Mouse (Mus musculus) kidney, embryonic 16.5 days (tissue): ENCODE measurements at regions not wholly inside any gene's neighbourhood (a gene's known extent, or its start where the extent isn't known, plus 50 kb on each side); places are given as distances from the start of the nearest gene placed in this dataset.
"Not testable (repeated sequence)": the region's sequence is repeated elsewhere in the genome, so short reads cannot be mapped to it uniquely, and the experiment has no call there.

ENCODE experiments used
- ATAC-seq: fragments of 200-750 bp; cut with Nextera tagmentation; 2 replicates; pipeline ENCODE4 v1.8.0; 2017; ENCODE audit warnings: moderate TSS enrichment; ENCODE audit not compliant: low FRiP score, low TSS enrichment
- H3K27ac ChIP-seq: fragments of 300-500 bp; sonication (generic); 2 replicates; pipeline ENCODE4 v1.5.1; 2014; ENCODE audit warnings: low read length
- H3K27me3 ChIP-seq: fragments of 300-500 bp; sonication (generic); 2 replicates; pipeline ENCODE4 v1.6.1; 2014; ENCODE audit warnings: low read length, control low read depth, mixed read lengths; ENCODE audit not compliant: insufficient read depth
- H3K36me3 ChIP-seq: fragments of 300-500 bp; sonication (generic); 2 replicates; pipeline ENCODE4 v1.6.1; 2014; ENCODE audit warnings: low read length, control low read depth, mixed read lengths; ENCODE audit not compliant: insufficient read depth
- H3K4me1 ChIP-seq: fragments of 300-500 bp; sonication (generic); 2 replicates; pipeline ENCODE4 v1.6.1; 2014; ENCODE audit warnings: low read length, control low read depth, mixed read lengths; ENCODE audit not compliant: insufficient read depth
- H3K4me2 ChIP-seq: fragments of 300-500 bp; sonication (generic); replicated peaks from 2 replicates; pipeline ENCODE4 v1.6.1; 2014; ENCODE audit warnings: low read depth, low read length
- H3K4me3 ChIP-seq: fragments of 300-500 bp; sonication (generic); 2 replicates; pipeline ENCODE4 v1.5.1; 2014; ENCODE audit warnings: mild to moderate bottlenecking, low read length
- H3K9ac ChIP-seq: fragments of 300-500 bp; sonication (generic); replicated peaks from 2 replicates; pipeline ENCODE4 v1.6.1; 2014; ENCODE audit warnings: low read length
- H3K9me3 ChIP-seq: fragments of 300-500 bp; sonication (generic); 2 replicates; pipeline ENCODE4 v1.6.1; 2016; ENCODE audit warnings: low read length, control low read depth
- WGBS: fragments of 180-500 bp; shearing (Covaris S2); extraction: QIAGEN DNeasy Blood & Tissue Kit; methylation state at CpG from one replicate; pipeline ENCODE4 v1.1.7; 2014; 5-methylcytosine and 5-hydroxymethylcytosine counted together

DNA sequence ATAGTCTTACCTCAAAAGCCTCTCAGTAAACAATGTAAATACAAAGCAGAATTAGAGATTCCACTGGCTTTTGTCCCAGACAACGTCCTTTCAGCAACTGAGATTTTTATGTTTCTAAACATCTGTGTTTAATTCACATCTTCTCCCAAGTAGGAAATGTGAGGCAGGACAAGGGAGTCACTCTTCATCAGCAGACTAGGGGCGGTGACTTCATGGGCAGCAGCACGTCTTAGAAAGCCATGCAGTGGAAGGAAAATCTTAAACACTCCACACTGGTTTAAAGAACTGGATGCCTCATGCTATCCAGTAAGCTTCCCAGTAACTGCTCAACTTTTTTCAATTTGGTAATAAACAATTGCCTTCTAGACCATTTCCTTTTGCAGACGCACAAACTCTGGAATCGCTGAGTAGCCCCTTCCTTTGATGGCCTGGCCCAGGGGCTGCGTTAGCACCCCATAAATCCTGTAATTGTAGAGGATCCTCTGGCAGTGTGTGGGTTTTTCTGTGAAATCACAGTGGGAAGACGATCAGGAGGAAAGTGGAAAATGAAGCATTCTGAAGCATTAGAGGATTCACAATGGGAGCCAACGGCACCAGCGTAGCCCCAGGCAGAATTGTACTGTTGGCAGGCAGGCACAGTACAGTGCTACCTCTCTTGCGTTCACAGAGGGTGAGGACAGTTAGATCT lies 1096.4 kb downstream of the A830018L16Rik start:
- WGBS: 37% methylated on average over 10 of the region's 10 CpGs
- H3K4me3 ChIP-seq: no peak overlapping the region
- H3K4me2 ChIP-seq: no peak overlapping the region; the same call in 1 of the 2 replicates
- ATAC-seq: no peak
- no peaks in the 10 kb centered on the region for H3K27me3 ChIP-seq
- no peaks in the 10 kb centered on the region for H3K4me1 ChIP-seq
- no peak overlapping the region for H3K27ac ChIP-seq
- H3K36me3 ChIP-seq: no peaks in the 10 kb centered on the region
- no peak overlapping the region for H3K9ac ChIP-seq
- no peaks in the 10 kb centered on the region for H3K9me3 ChIP-seq

DNA sequence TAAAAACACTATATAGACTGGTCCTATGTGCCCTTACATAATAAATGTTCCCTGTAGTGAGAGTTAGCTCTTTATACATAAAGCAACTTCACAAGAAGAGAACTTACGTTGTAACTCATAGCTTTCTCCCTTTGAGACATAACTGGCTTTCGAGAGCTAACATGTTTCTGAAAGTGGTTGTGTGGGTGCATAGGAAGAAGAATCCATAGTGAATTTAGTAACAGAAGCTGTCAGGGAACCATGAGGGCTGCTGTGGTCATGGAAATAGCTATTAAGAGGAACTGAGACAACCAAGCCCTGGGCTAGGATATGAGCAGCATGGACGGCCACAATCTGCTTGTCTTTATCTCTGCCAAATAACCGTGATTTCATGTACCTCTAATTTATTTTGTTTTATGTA lies 1105.7 kb downstream of the A830018L16Rik start:
- Histone ChIP-seq H3K36me3 (no peaks in the 10 kb centered on the region), H3K4me2 (no peak overlapping the region), H3K9me3 (no peaks in the 10 kb centered on the region), H3K27me3 (no peaks in the 10 kb centered on the region), H3K27ac (no peak overlapping the region), H3K4me1 (no peaks in the 10 kb centered on the region), H3K9ac (no peak overlapping the region), H3K4me3 (no peak overlapping the region)
- ATAC-seq: no peak
- 80% methylated on average over 4 of the region's 4 CpGs for WGBS

DNA sequence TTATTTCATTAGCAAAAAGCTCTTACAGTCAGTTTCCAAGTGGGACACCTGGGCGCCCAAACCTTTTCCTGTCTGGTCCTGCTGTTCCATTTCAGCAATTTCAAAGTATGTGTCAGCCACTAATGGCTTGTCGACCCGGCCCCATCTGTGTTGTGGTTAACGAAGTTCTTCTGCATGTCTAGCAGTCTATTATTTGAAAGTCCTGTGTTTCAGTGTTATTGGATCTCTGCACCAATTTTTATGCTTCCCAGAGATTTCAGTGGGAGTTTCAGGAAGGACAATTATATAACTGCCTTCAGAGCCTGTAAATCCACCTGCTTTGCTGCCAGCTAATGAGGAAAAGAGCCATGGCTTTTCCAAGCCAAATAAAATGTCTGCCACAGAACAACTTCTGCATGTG lies 1142.0 kb downstream of the A830018L16Rik start:
- Histone ChIP-seq H3K27ac (no peak overlapping the region), H3K9ac (no peak overlapping the region), H3K27me3 (no peaks in the 10 kb centered on the region), H3K9me3 (no peaks in the 10 kb centered on the region), H3K4me1 (no peaks in the 10 kb centered on the region), H3K36me3 (no peaks in the 10 kb centered on the region), H3K4me2 (no peak overlapping the region), H3K4me3 (no peak overlapping the region)
- ATAC-seq: no peak
- 44% methylated on average over 4 of the region's 4 CpGs for whole genome bisulfite sequencing

DNA sequence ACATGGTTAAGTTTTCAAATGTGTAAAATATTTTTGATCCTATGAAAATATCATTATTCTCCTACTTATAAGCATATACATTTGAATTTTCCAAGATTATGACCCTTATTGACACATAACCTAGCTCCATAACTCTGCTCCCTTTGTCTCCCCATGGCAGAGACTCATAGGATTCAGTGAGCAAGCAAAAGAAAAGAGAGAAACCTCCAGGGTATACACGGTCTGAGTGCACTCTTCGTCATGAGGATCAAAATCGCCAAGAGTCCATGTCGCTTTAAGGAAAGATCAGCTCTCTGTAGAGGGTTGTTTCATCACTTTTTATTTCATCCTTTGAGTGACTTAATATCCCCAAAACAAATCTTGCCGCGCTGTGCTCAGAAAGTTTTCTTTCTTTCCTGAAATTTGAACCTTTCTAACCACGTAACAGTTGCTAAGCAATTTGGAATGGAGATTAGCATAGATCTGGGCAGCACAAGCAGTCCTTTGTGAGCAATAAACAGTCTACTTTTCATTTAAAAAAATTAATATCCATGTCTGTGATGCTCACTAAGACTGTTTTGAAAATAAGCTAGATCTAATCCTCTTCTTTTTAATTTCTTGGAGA lies 1158.0 kb downstream of the A830018L16Rik start:
- Histone ChIP-seq H3K4me1 (peaks cover under 1% of the 10 kb centered on the region; the same call in 1 of the 2 replicates), H3K27me3 (no peaks in the 10 kb centered on the region), H3K4me2 (no peak overlapping the region), H3K9ac (no peak overlapping the region), H3K36me3 (no peaks in the 10 kb centered on the region), H3K27ac (no peak overlapping the region), H3K9me3 (no peaks in the 10 kb centered on the region), H3K4me3 (no peak overlapping the region)
- ATAC-seq: no peak
- 59% methylated on average over 7 of the region's 7 CpGs for WGBS

DNA sequence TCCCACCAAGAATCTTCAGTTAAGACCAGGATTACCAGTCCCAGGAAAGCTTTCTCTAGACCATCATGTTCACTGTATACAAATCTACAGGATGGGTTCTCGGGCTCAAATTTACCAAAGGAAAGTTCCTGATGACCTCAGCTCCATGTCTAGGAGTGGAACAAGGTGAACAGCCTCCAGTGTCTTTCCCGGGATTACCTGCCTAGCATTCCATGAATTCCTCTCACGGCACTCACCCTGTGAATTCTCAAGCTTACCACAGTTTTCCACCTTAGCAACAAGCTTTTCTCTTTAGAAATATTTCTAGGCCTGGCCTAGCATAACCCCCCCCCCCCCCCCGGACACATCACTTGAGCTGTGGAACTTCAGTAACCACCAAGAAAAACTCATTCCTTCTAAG lies 1158.9 kb downstream of the A830018L16Rik start:
- Histone ChIP-seq H3K27ac (no peak overlapping the region), H3K4me1 (peaks cover 4% of the 10 kb centered on the region; the same call in 1 of the 2 replicates), H3K9me3 (no peaks in the 10 kb centered on the region), H3K4me2 (no peak overlapping the region), H3K36me3 (no peaks in the 10 kb centered on the region), H3K27me3 (no peaks in the 10 kb centered on the region), H3K9ac (no peak overlapping the region), H3K4me3 (no peak overlapping the region)
- WGBS: 81% methylated on average over 4 of the region's 4 CpGs
- no peak for ATAC-seq

DNA sequence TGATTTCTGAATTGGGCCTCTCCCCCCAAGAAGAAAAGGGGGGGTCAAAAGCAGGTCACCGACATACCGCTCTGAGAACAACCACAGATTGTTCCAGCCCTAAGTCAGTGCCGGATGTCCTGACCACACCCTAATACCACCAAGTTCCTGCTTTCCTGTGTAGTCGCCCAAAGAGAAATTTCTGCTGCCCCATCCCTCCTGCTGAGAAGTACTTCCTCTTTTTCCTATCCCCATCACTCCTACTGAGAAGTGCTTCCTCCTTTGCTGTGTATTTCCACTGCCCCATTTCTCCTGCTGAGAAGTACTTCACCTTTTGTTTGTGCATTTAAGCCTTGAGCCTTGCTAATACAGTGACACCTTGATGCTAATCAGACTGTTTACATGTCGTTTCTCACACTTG lies 1160.4 kb downstream of the A830018L16Rik start:
- Histone ChIP-seq H3K4me1 (peaks cover 4% of the 10 kb centered on the region; the same call in 1 of the 2 replicates), H3K4me3 (no peak overlapping the region), H3K9ac (no peak overlapping the region), H3K27me3 (no peaks in the 10 kb centered on the region), H3K4me2 (no peak overlapping the region), H3K9me3 (no peaks in the 10 kb centered on the region), H3K36me3 (no peaks in the 10 kb centered on the region), H3K27ac (no peak overlapping the region)
- 86% methylated on average over 5 of the region's 5 CpGs for WGBS
- ATAC-seq: no peak

DNA sequence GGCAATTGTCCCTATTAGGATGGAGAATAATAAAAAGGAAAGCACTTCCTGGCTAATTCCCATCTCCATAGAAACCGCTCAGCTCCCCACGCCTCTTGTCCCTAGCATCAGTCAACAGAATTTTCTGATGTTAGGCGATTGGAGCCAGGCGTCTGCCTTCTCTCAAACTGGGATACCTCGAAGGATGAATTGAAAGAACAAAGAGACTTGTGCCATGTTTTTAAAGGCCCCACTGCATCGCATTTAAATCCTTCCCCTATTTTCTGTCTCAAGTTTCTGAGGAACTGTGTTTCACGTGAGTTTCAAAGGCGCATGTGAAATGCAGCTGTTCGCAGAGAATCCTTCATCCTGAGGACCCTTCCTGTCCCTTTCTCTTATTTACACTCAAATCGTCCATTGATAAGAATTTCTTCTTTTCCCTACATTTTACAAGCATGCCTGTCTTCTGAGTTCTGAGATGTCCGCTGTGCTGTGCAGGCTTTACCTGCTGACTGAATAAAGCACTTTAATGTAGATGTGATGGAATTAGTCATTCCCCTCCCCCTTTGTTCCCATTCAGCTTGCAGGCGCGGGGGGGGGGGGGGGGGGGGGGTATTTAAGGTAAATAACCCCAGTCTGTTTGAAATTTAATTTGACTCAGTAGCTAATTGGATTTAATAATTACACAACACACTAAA lies 1163.3 kb downstream of the A830018L16Rik start:
- Histone ChIP-seq H3K4me2 (no peak overlapping the region; the same call in 1 of the 2 replicates), H3K4me1 (peaks cover 4% of the 10 kb centered on the region; the same call in 1 of the 2 replicates), H3K27ac (no peak overlapping the region), H3K4me3 (no peak overlapping the region), H3K9ac (no peak overlapping the region; the same call in 1 of the 2 replicates), H3K36me3 (no peaks in the 10 kb centered on the region), H3K27me3 (no peaks in the 10 kb centered on the region), H3K9me3 (no peaks in the 10 kb centered on the region)
- 12% methylated on average over 11 of the region's 13 CpGs for WGBS
- no peak for ATAC-seq

DNA sequence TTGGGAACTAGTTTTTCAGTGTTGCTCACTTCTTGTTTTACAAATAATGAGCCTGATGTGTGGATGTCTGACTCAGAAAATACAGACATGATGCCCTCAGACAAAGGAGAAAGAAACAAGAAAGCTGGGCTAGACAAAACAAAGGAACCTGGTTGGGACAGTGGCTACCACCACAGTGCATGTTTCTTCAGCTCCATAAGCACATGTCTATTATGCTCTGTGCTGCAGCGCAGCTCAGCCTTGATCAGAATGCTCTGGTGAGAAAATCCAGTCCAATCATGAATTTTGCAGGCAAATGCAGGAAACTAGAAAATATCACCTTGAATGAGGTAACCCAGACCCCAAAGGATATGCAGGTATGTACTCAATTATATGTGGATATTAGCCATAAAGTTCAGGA lies 1164.1 kb downstream of the A830018L16Rik start:
- peaks cover 4% of the 10 kb centered on the region; the same call in 1 of the 2 replicates for H3K4me1 ChIP-seq
- no peak overlapping the region for H3K4me3 ChIP-seq

DNA sequence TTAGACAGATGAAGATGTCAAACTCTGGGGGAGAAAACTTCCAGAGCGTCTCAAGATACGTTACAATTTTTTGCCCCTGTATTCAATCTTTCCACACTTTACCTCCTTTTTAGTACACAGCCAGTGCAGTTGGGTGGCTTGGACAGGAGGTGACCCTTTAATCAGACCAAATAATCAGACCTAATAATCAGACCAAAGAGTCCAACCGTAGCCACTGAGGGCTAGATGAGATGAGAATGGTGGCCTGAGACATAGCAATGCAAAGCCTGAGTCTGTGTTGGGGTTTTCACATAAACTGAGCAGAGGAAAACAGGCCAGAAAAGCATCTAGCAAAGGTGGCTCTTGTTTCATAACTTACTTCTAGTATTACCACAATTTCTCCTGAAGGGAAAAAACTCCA lies 1169.1 kb downstream of the A830018L16Rik start:
- H3K36me3 ChIP-seq: no peaks in the 10 kb centered on the region
- H3K27me3 ChIP-seq: no peaks in the 10 kb centered on the region
- no peak overlapping the region for H3K4me3 ChIP-seq
- 36% methylated on average over 3 of the region's 3 CpGs for WGBS
- no peak overlapping the region for H3K9ac ChIP-seq
- no peaks in the 10 kb centered on the region for H3K4me1 ChIP-seq
- H3K4me2 ChIP-seq: no peak overlapping the region
- H3K27ac ChIP-seq: no peak overlapping the region
- peak; percentile 39; the same call in 1 of the 2 replicates for ATAC-seq
- H3K9me3 ChIP-seq: no peaks in the 10 kb centered on the region

More for the DNA sequence above, 1164.1 kb downstream of the A830018L16Rik start:
- no peak for ATAC-seq
- H3K9ac ChIP-seq: no peak overlapping the region
- WGBS: 97% methylated on average over 1 of the region's 1 CpGs
- H3K27ac ChIP-seq: no peak overlapping the region
- H3K4me2 ChIP-seq: no peak overlapping the region
- H3K27me3 ChIP-seq: no peaks in the 10 kb centered on the region
- H3K36me3 ChIP-seq: no peaks in the 10 kb centered on the region
- H3K9me3 ChIP-seq: no peaks in the 10 kb centered on the region

DNA sequence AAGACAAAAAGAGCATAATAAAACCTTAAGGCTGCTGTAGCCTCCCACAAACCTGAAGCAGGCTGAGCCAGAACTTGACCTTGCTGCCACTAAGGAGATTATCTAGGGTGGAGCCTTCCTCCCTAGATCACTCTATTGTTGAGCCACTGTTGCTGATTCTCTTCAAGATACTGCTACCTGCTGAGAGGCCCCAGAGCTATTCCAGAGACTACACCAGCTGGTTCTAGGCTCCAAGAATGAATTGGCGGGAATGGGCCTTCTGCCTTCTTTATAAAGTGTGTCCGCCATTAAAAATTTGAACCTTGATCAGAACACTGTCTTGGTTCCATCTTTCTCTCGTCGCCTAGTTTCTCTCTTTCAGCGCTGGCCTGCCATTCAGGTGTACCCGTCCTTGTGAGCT lies 1173.1 kb downstream of the A830018L16Rik start:
- not testable (repeated sequence) for H3K27ac ChIP-seq, H3K4me1 ChIP-seq, H3K9ac ChIP-seq, H3K4me2 ChIP-seq, H3K36me3 ChIP-seq, H3K4me3 ChIP-seq, H3K27me3 ChIP-seq, ATAC-seq, H3K9me3 ChIP-seq
- 93% methylated on average over 6 of the region's 6 CpGs for WGBS
